In genomic region chr16:38948441-38948840, GRCm38 (mm10) we compare ENCODE assay signal across 23 mouse cellular contexts. TPM values are rescaled to one million over a fixed set of nuclear protein-coding genes. Genes with fewer than 3 reads are reported as not detected.
DNase-seq lines count a peak whose midpoint lies in the region; ATAC-seq and TF ChIP-seq lines count a peak whose summit lies in the region.
"Had no signal": no experiment of that assay in that cellular context is flagged by ENCODE, and none has a peak within 500 bp of the region (broad histone marks: within the 10 kb centered on the region; RNA-seq: fewer than 3 reads in every experiment).

No protein-coding gene starts in this region.

- peaks cover 2% of the 10 kb centered on the region; the same call in 1 of the 2 replicates for H3K9me3 ChIP-seq in forebrain, embryonic 11.5 days (ENCODE audit: control insufficient read depth, low read length)
- no peaks in the 10 kb centered on the region for H3K9me3 ChIP-seq in forebrain, postnatal 0 days (ENCODE audit: low read length)
- H3K9me3 ChIP-seq: embryonic facial prominence, embryonic 13.5 days; limb, embryonic 12.5 days; midbrain, embryonic 12.5 days had no signal

- no peak overlapping the region for H3K4me3 ChIP-seq in forebrain, embryonic 11.5 days (ENCODE audit: low read depth, low read length)
- H3K4me3 ChIP-seq in forebrain, postnatal 0 days (ENCODE audit: low read depth, low read length), result no peak overlapping the region
- no peak overlapping the region for H3K4me3 ChIP-seq in layer of hippocampus, adult 2 months
- H3K4me3 ChIP-seq: embryonic facial prominence, embryonic 13.5 days; erythroblast, embryonic 14.5 days; gastrocnemius, adult 2 months; limb, embryonic 12.5 days; midbrain, embryonic 12.5 days had no signal

- H3K27ac ChIP-seq in forebrain, embryonic 11.5 days (ENCODE audit: low read depth, low read length), result peak overlapping the region; percentile 53
- H3K27ac ChIP-seq in forebrain, postnatal 0 days (ENCODE audit: low read depth, low read length), result no peak overlapping the region
- peak overlapping the region; percentile 90 for H3K27ac ChIP-seq in layer of hippocampus, adult 2 months
- H3K27ac ChIP-seq: embryonic facial prominence, embryonic 13.5 days; gastrocnemius, adult 2 months; limb, embryonic 12.5 days; midbrain, embryonic 12.5 days had no signal

- TF ChIP-seq CTCF in forebrain, postnatal 0 days (IDR thresholded peaks at IDR 0.05; ENCODE audit: low read depth), result no peak
- TF ChIP-seq CTCF in layer of hippocampus, adult 2 months (conservative IDR thresholded peaks at IDR 0.05), result no peak

- H3K27me3 ChIP-seq in forebrain, embryonic 11.5 days (ENCODE audit: control insufficient read depth, insufficient read depth, low read length), result no peaks in the 10 kb centered on the region
- no peaks in the 10 kb centered on the region for H3K27me3 ChIP-seq in forebrain, postnatal 0 days (ENCODE audit: insufficient read depth, low read length)
- H3K27me3 ChIP-seq: embryonic facial prominence, embryonic 13.5 days; limb, embryonic 12.5 days; midbrain, embryonic 12.5 days had no signal

- 76% methylated on average over 5 of the region's 5 CpGs for WGBS in forebrain, embryonic 11.5 days
- 25% methylated on average over 5 of the region's 5 CpGs for WGBS in forebrain, postnatal 0 days

- no peaks in the 10 kb centered on the region for H3K36me3 ChIP-seq in forebrain, embryonic 11.5 days (ENCODE audit: control insufficient read depth, insufficient read depth, low read length)
- H3K36me3 ChIP-seq in forebrain, postnatal 0 days (ENCODE audit: insufficient read depth), result no peaks in the 10 kb centered on the region
- H3K36me3 ChIP-seq: embryonic facial prominence, embryonic 13.5 days; limb, embryonic 12.5 days; midbrain, embryonic 12.5 days had no signal

- H3K9ac ChIP-seq in forebrain, embryonic 11.5 days (ENCODE audit: low read length), result no peak overlapping the region
- H3K9ac ChIP-seq in forebrain, postnatal 0 days, result no peak overlapping the region
- H3K9ac ChIP-seq: embryonic facial prominence, embryonic 13.5 days; limb, embryonic 12.5 days; liver, postnatal 0 days; midbrain, embryonic 12.5 days had no signal

- ATAC-seq in forebrain, embryonic 11.5 days (replicated peaks; ENCODE audit: low FRiP score), result no peak
- no peak for ATAC-seq in forebrain, postnatal 0 days
- ATAC-seq in CD4-positive, CD25-positive, alpha-beta regulatory T cell, adult 4 months, result no peak
- ATAC-seq: intestine, postnatal 0 days; liver, postnatal 0 days had no signal

- H3K4me2 ChIP-seq in forebrain, embryonic 11.5 days (ENCODE audit: low read depth, low read length, severe bottlenecking), result no peak overlapping the region
- H3K4me2 ChIP-seq in forebrain, postnatal 0 days (ENCODE audit: low read depth), result no peak overlapping the region
- H3K4me2 ChIP-seq: embryonic facial prominence, embryonic 13.5 days; limb, embryonic 12.5 days; liver, embryonic 11.5 days; midbrain, embryonic 12.5 days had no signal

- H3K4me1 ChIP-seq in forebrain, embryonic 11.5 days (replicated peaks; ENCODE audit: control insufficient read depth, insufficient read depth, low read length), result peaks cover 15% of the 10 kb centered on the region
- 0 out of 2 replicates have a peak, but pooled peaks cover 9% of the 10 kb centered on the region for H3K4me1 ChIP-seq in forebrain, postnatal 0 days (ENCODE audit: insufficient read depth)
- H3K4me1 ChIP-seq: embryonic facial prominence, embryonic 13.5 days had no signal

- DNase-seq in forebrain, embryonic 11.5 days (ENCODE audit: low spot score), result no peak
- no peak for DNase-seq in forebrain, postnatal 0 days
- DNase-seq in layer of hippocampus, adult 2 months (ENCODE audit: low spot score in 2 of 2), result no peak
- DNase-seq in layer of hippocampus, postnatal 10 days (ENCODE audit: low spot score in 2 of 2), result no peak
- peak; percentile 23 for DNase-seq in testis, postnatal 14 days (ENCODE audit: low spot score)
- no peak for DNase-seq in testis, postnatal 10 days (ENCODE audit: low spot score)
- DNase-seq: adrenal gland, postnatal 25 days; cerebellum, adult 11 months; cerebellum, postnatal 14 days; embryo, embryonic 11 days; gastrocnemius, adult 2 months; kidney, postnatal 10 days; liver, postnatal 0 days; lung, postnatal 10 days; thymus, postnatal 4 days had no signal

RNA-seq across cellular contexts. Expression of gene Igsf11, which starts 56.0 kb away (rescaled TPM):
- 4.1 and 4.5 TPM in 2 replicates for polyA plus RNA-seq in forebrain, embryonic 11.5 days (2014; fragmentation: Nextera tagmentation; extraction: Ambion mirVana)
- total RNA-seq in forebrain, postnatal 0 days (2014; rRNA removed), result 10.8 and 12.2 TPM in 2 replicates
- polyA plus RNA-seq in forebrain, postnatal 0 days (2015; fragmentation: Nextera tagmentation; extraction: Ambion mirVana), result 1.8 and 2.6 TPM in 2 replicates
- 10 to 100 TPM; 44.7 to 50.7 TPM for total RNA-seq in layer of hippocampus, adult 2 months (2021)
- total RNA-seq in layer of hippocampus, postnatal 10 days (2021), result 10 to 100 TPM; 26.1 to 27.7 TPM
- not detected for polyA plus RNA-seq in CD4-positive, CD25-positive, alpha-beta regulatory T cell, adult 4 months (2017; shearing (Covaris generic))
- total RNA-seq: megakaryocyte progenitor cell, adult 5-6 weeks had no signal
- polyA plus RNA-seq: erythroblast, embryonic 14.5 days had no signal
